Mouse (Mus musculus): ENCODE measurements around the gene Adss. TPM values are rescaled to one million over a fixed set of nuclear protein-coding genes. Genes with fewer than 3 reads are reported as not detected.

Gene Adss
- total and polyA plus RNA-seq, 3 experiments = 29.7 to 115 (median 109) TPM

GRCm38 (mm10) chr1:177718340-177719028 is 77.8 kb downstream of the Adss start:
- no peaks in the 10 kb centered on the region for H3K36me3 ChIP-seq (replicated peaks)
- H3K27me3 ChIP-seq (ENCODE audit: insufficient read depth, low read length) = no peaks in the 10 kb centered on the region
- no peak overlapping the region for H3K4me3 ChIP-seq (ENCODE audit: low read depth, low read length)
- TF ChIP-seq POLR2AphosphoS5 (IDR thresholded peaks at IDR 0.05; ENCODE audit: insufficient replicate concordance, low read depth, low read length) = no peak
- no peaks in the 10 kb centered on the region for H3K9me3 ChIP-seq (replicated peaks)
- ATAC-seq (ENCODE audit: extremely low read depth, insufficient number of reproducible peaks, low FRiP score, poor library complexity, severe bottlenecking) = no peak
- DNase-seq (ENCODE audit: low spot score) = no peak
- no peaks in the 10 kb centered on the region; the same call in 1 of the 2 replicates for H3K4me1 ChIP-seq (ENCODE audit: insufficient read depth, low read depth, low read length)

GRCm38 (mm10) chr1:177717057-177717835 is 79.1 kb downstream of the Adss start:
- Histone ChIP-seq H3K36me3 (replicated peaks) (no peaks in the 10 kb centered on the region), H3K4me1 (ENCODE audit: insufficient read depth, low read depth, low read length) (no peaks in the 10 kb centered on the region; the same call in 1 of the 2 replicates), H3K9me3 (replicated peaks) (no peaks in the 10 kb centered on the region), H3K27me3 (ENCODE audit: insufficient read depth, low read length) (no peaks in the 10 kb centered on the region), H3K4me3 (ENCODE audit: low read depth, low read length) (no peak overlapping the region)
- no peak for ATAC-seq (ENCODE audit: extremely low read depth, insufficient number of reproducible peaks, low FRiP score, poor library complexity, severe bottlenecking)
- DNase-seq (ENCODE audit: low spot score) = no peak
- no peak for TF ChIP-seq POLR2AphosphoS5 (IDR thresholded peaks at IDR 0.05; ENCODE audit: insufficient replicate concordance, low read depth, low read length)
- no peak for TF ChIP-seq GATA1 (IDR thresholded peaks at IDR 0.05; ENCODE audit: borderline replicate concordance, low read length)
- TF ChIP-seq GATA2 (IDR thresholded peaks at IDR 0.05; ENCODE audit: borderline replicate concordance, low read depth, low read length) = no peak
- TF ChIP-seq TAL1 (conservative IDR thresholded peaks at IDR 0.05; ENCODE audit: low read depth, low read length) = no peak
- no peak for TF ChIP-seq CTCF (IDR thresholded peaks at IDR 0.05; ENCODE audit: low read depth, low read length)

GRCm38 (mm10) chr1:177716448-177716847 is 79.9 kb downstream of the Adss start:
- H3K9me3 ChIP-seq (replicated peaks) = no peaks in the 10 kb centered on the region
- DNase-seq (ENCODE audit: low spot score) (no peak), ATAC-seq (ENCODE audit: extremely low read depth, insufficient number of reproducible peaks, low FRiP score, poor library complexity, severe bottlenecking) (no peak; the same call in 1 of the 2 replicates)
- H3K4me1 ChIP-seq (ENCODE audit: insufficient read depth, low read depth, low read length) = no peaks in the 10 kb centered on the region; the same call in 1 of the 2 replicates
- no peak overlapping the region for H3K4me3 ChIP-seq (ENCODE audit: low read depth, low read length)
- H3K36me3 ChIP-seq (replicated peaks) = no peaks in the 10 kb centered on the region
- no peak for TF ChIP-seq POLR2AphosphoS5 (IDR thresholded peaks at IDR 0.05; ENCODE audit: insufficient replicate concordance, low read depth, low read length)
- TF ChIP-seq GATA1 (IDR thresholded peaks at IDR 0.05; ENCODE audit: borderline replicate concordance, low read length) = no peak
- no peak for TF ChIP-seq CTCF (IDR thresholded peaks at IDR 0.05; ENCODE audit: low read depth, low read length)
- TF ChIP-seq GATA2 (IDR thresholded peaks at IDR 0.05; ENCODE audit: borderline replicate concordance, low read depth, low read length) = no peak
- TF ChIP-seq TAL1 (conservative IDR thresholded peaks at IDR 0.05; ENCODE audit: low read depth, low read length) = no peak
- no peaks in the 10 kb centered on the region for H3K27me3 ChIP-seq (ENCODE audit: insufficient read depth, low read length)

GRCm38 (mm10) chr1:177714397-177715012 is 81.8 kb downstream of the Adss start:
- no peaks in the 10 kb centered on the region for H3K9me3 ChIP-seq (replicated peaks)
- no peaks in the 10 kb centered on the region for H3K27me3 ChIP-seq (ENCODE audit: insufficient read depth, low read length)
- TF ChIP-seq GATA1 (IDR thresholded peaks at IDR 0.05; ENCODE audit: borderline replicate concordance, low read length) (no peak), POLR2AphosphoS5 (IDR thresholded peaks at IDR 0.05; ENCODE audit: insufficient replicate concordance, low read depth, low read length) (no peak), CTCF (IDR thresholded peaks at IDR 0.05; ENCODE audit: low read depth, low read length) (no peak), GATA2 (IDR thresholded peaks at IDR 0.05; ENCODE audit: borderline replicate concordance, low read depth, low read length) (no peak), TAL1 (conservative IDR thresholded peaks at IDR 0.05; ENCODE audit: low read depth, low read length) (no peak)
- H3K36me3 ChIP-seq (replicated peaks) = no peaks in the 10 kb centered on the region
- H3K4me1 ChIP-seq (ENCODE audit: insufficient read depth, low read depth, low read length) = no peaks in the 10 kb centered on the region; the same call in 1 of the 2 replicates
- ATAC-seq (ENCODE audit: extremely low read depth, insufficient number of reproducible peaks, low FRiP score, poor library complexity, severe bottlenecking) (no peak), DNase-seq (ENCODE audit: low spot score) (no peak)
- no peak overlapping the region for H3K4me3 ChIP-seq (ENCODE audit: low read depth, low read length)

- Histone ChIP-seq H3K27me3 (ENCODE audit: insufficient read depth, low read length) (no peaks in the 10 kb centered on the region), H3K4me1 (ENCODE audit: insufficient read depth, low read depth, low read length) (no peaks in the 10 kb centered on the region; the same call in 1 of the 2 replicates), H3K4me3 (ENCODE audit: low read depth, low read length) (no peak overlapping the region), H3K36me3 (replicated peaks) (no peaks in the 10 kb centered on the region), H3K9me3 (replicated peaks) (no peaks in the 10 kb centered on the region)
- no peak for DNase-seq (ENCODE audit: low spot score)
- TF ChIP-seq TAL1 (conservative IDR thresholded peaks at IDR 0.05; ENCODE audit: low read depth, low read length) (no peak), GATA1 (IDR thresholded peaks at IDR 0.05; ENCODE audit: borderline replicate concordance, low read length) (no peak), GATA2 (IDR thresholded peaks at IDR 0.05; ENCODE audit: borderline replicate concordance, low read depth, low read length) (no peak), CTCF (IDR thresholded peaks at IDR 0.05; ENCODE audit: low read depth, low read length) (no peak)
- ATAC-seq (ENCODE audit: extremely low read depth, insufficient number of reproducible peaks, low FRiP score, poor library complexity, severe bottlenecking) = no peak
Measured at GRCm38 (mm10) chr1:177713635-177714396, 82.5 kb downstream of the Adss start.

Other genes starting within 250 kb of the Adss start
- gene 1700016C15Rik, start 66.7 kb downstream of the Adss start, total RNA-seq (2014; fragmentation: Nextera tagmentation) = not detected in 2 replicates
- gene 1700016C15Rik, start 66.7 kb downstream of the Adss start, total RNA-seq (2017) = not detected in 2 replicates
- gene 1700016C15Rik, start 66.7 kb downstream of the Adss start, polyA plus RNA-seq (2012) = not detected in 2 replicates
- not detected in 2 replicates for gene Catspere2, start 186.9 kb upstream of the Adss start, total RNA-seq (2014; fragmentation: Nextera tagmentation)
- 0.05 and 0.06 TPM in 2 replicates for gene Catspere2, start 186.9 kb upstream of the Adss start, total RNA-seq (2017)
- not detected in 2 replicates for gene Catspere2, start 186.9 kb upstream of the Adss start, polyA plus RNA-seq (2012)

Measured in G1E (cell line).